Mouse (Mus musculus): ENCODE results near the gene Kcnj1.

Kcnj1 gene

DNA sequence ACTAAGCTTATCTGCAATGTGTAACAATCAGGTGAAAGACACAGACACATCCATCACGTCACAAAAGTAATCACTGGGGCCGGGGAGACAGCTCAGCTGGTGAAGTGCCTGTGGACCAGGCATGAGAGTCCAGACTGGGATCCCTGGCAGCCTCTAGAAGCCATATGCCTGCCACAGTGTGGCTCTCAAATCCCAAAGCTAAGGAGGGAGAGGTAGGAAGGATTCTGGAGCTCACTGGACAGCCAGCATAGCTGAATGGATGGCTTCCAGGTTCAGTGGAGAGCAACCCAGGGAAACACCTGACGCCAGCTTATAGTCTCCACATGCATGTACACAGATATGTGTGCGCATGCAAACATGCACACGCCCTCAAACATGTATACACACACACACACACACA lies 76.5 kb downstream of the Kcnj1 start:
- DNase-seq (ENCODE audit: inconsistent ontology term) = no peak

Data from Muller cell, postnatal 12 days (primary cell).